13 mouse cellular contexts compared by ENCODE assay signal in the genomic region with DNA sequence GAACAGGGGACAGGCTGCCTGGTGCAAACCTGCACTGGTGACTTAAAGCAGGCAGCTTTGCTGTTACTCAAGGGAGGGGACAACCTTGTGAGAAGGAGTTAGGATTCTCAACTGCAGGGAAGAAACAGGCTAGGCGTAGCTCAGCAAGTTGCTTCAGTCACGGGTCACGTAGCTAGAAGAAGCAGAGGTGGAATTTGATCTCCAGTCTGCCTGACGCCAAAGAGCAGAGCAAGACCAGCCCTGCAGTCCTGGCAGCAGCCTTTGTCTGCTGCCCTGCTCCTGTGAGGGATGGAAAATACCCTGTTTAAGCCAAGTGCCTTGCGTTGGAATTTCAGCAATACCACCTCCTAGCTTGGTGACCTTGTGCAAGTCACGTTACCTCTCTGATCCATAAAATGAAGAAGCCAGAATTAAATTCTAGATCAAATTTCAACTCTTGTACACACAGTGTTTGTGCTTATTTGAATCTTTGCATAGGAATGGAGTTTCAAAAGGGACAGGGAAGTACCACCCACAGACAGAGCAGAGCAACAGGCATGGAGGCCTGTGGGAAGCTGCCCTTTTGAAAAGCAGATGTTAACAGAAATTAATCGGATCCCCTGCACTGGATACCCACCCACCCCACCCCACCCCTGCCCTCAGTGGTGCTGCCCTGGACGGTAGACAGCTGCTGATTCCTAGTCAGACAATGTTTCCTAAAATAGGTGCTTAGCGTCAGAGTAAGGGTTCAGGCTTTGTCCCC.
DNase-seq lines count a peak whose midpoint lies in the region; ATAC-seq lines count a peak whose summit lies in the region.
"Had no signal": no experiment of that assay in that cellular context is flagged by ENCODE, and none has a peak within 500 bp of the region (broad histone marks: within the 10 kb centered on the region; RNA-seq: fewer than 3 reads in every experiment).

No protein-coding gene starts in this region.

- H3K27me3 ChIP-seq in intestine, embryonic 16.5 days (replicated peaks; ENCODE audit: control insufficient read depth, insufficient read depth, low read length) = no peaks in the 10 kb centered on the region
- H3K27me3 ChIP-seq: forebrain, embryonic 13.5 days; liver, embryonic 15.5 days had no signal

- WGBS in intestine, embryonic 16.5 days = 45% methylated on average over 9 of the region's 9 CpGs

- H3K36me3 ChIP-seq in intestine, embryonic 16.5 days (ENCODE audit: control insufficient read depth, insufficient read depth, low read length) = no peaks in the 10 kb centered on the region
- H3K36me3 ChIP-seq: liver, embryonic 15.5 days had no signal

- H3K9me3 ChIP-seq in intestine, embryonic 16.5 days (ENCODE audit: control insufficient read depth, low read length) = peaks cover 4% of the 10 kb centered on the region; the same call in 1 of the 2 replicates
- H3K9me3 ChIP-seq: liver, embryonic 15.5 days had no signal

- peak; percentile 90 for ATAC-seq in intestine, embryonic 16.5 days
- no peak for ATAC-seq in monocyte, adult 5-6 weeks (replicated peaks; ENCODE audit: insufficient number of reproducible peaks, low FRiP score, low TSS enrichment, poor library complexity, severe bottlenecking)
- ATAC-seq: forebrain, embryonic 13.5 days had no signal

- no peak overlapping the region for H3K9ac ChIP-seq in intestine, embryonic 16.5 days (ENCODE audit: low read depth, low read length)
- H3K9ac ChIP-seq: forebrain, embryonic 13.5 days; liver, embryonic 15.5 days had no signal

- H3K4me3 ChIP-seq in intestine, embryonic 16.5 days (ENCODE audit: low read length) = no peak overlapping the region
- H3K4me3 ChIP-seq: forebrain, embryonic 13.5 days; liver, embryonic 15.5 days had no signal

- peak; percentile 85 for DNase-seq in heart, adult 11 months
- DNase-seq in heart, adult 18-20 months = no peak
- DNase-seq in embryo, embryonic 10 days (ENCODE audit: low spot score) = peak; percentile 67
- peak; percentile 66 to 84 for DNase-seq in kidney, postnatal 36 days
- no peak for DNase-seq in adrenal gland, adult 2 months
- DNase-seq in urinary bladder, adult 2 months (ENCODE audit: low spot score) = no peak
- DNase-seq: cerebellum, adult 18-20 months; midbrain, embryonic 14.5 days; thymus, postnatal 25 days had no signal

- H3K4me2 ChIP-seq in intestine, embryonic 16.5 days (ENCODE audit: low read depth, low read length) = no peak overlapping the region
- H3K4me2 ChIP-seq: forebrain, embryonic 13.5 days; liver, embryonic 15.5 days had no signal

- 0 out of 2 replicates have a peak, but pooled peaks cover 5% of the 10 kb centered on the region for H3K4me1 ChIP-seq in intestine, embryonic 16.5 days (ENCODE audit: control insufficient read depth, insufficient read depth, low read length)
- H3K4me1 ChIP-seq: forebrain, embryonic 13.5 days; liver, embryonic 15.5 days had no signal

- H3K27ac ChIP-seq in intestine, embryonic 16.5 days (ENCODE audit: low read length) = peak overlapping the region; percentile 35
- H3K27ac ChIP-seq: forebrain, embryonic 13.5 days; liver, embryonic 15.5 days had no signal

Comparison
In these comparisons a context has a peak if more than half of its experiments do, and no peak if none do; other contexts are left out.
1. DNase-seq: peak in heart, adult 11 months (single experiment), embryo, embryonic 10 days (single experiment) and kidney, postnatal 36 days (2 of 2); none in heart, adult 18-20 months (0 of 2), adrenal gland, adult 2 months (single experiment) and urinary bladder, adult 2 months (single experiment).